10 mouse cellular contexts compared by ENCODE assay signal in the genomic region with DNA sequence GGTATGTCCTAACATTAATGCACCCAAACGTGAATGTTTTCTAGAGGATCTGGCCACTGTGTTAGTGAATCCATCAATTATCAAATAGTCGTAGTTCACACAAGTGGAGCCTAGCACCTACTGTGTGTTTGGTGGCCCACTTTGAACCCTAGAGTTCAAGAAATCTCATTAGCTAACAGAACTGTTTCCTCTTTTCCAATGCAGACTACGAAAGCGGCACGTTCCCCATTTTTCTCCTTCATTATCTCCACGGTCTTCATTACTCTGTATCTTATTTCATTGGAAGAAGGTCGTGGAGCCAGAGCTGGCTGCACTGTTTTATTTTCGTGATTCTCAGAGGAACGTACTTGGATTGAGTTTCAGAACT. TPM values are rescaled to one million over a fixed set of nuclear protein-coding genes. Genes with fewer than 3 reads are reported as not detected.
DNase-seq lines count a peak whose midpoint lies in the region; ATAC-seq lines count a peak whose summit lies in the region.
"Had no signal": no experiment of that assay in that cellular context is flagged by ENCODE, and none has a peak within 500 bp of the region (broad histone marks: within the 10 kb centered on the region; RNA-seq: fewer than 3 reads in every experiment).

No protein-coding gene starts in this region.

- H3K4me3 ChIP-seq in heart, embryonic 16.5 days (ENCODE audit: low read length): peak overlapping the region; percentile 62
- peak overlapping the region; percentile 67; the same call in 1 of the 2 replicates for H3K4me3 ChIP-seq in brown adipose tissue, adult 24 weeks (ENCODE audit: insufficient read depth, low read depth, low read length)
- peak overlapping the region; percentile 64 for H3K4me3 ChIP-seq in hindbrain, embryonic 14.5 days (replicated peaks; ENCODE audit: low read length)
- H3K4me3 ChIP-seq in midbrain, embryonic 12.5 days: peak overlapping the region; percentile 62

- 48% methylated on average over 9 of the region's 9 CpGs for WGBS in heart, embryonic 16.5 days
- WGBS in hindbrain, embryonic 14.5 days: 40% methylated on average over 9 of the region's 9 CpGs
- 36% methylated on average over 9 of the region's 9 CpGs for WGBS in midbrain, embryonic 12.5 days

- no peak for DNase-seq in heart, adult 8-10 months (ENCODE audit: low spot score)
- no peak for DNase-seq in hindbrain, embryonic 14.5 days (ENCODE audit: low spot score)
- DNase-seq in cerebellum, postnatal 4 days (ENCODE audit: low spot score in 2 of 2): no peak
- DNase-seq in urinary bladder, postnatal 4 days (ENCODE audit: low spot score in 2 of 2): no peak
- DNase-seq in lung, postnatal 10 days: no peak
- DNase-seq: cerebellum, adult 8-10 months had no signal

- peaks cover 8% of the 10 kb centered on the region for H3K4me1 ChIP-seq in heart, embryonic 16.5 days (ENCODE audit: control insufficient read depth, insufficient read depth, low read length)
- no peaks in the 10 kb centered on the region for H3K4me1 ChIP-seq in brown adipose tissue, adult 24 weeks (ENCODE audit: control insufficient read depth, insufficient read depth, insufficient read length, low read length)
- H3K4me1 ChIP-seq in hindbrain, embryonic 14.5 days (replicated peaks; ENCODE audit: control insufficient read depth, insufficient read depth, low read length): peaks cover 10% of the 10 kb centered on the region
- H3K4me1 ChIP-seq in midbrain, embryonic 12.5 days: peaks cover 15% of the 10 kb centered on the region

- no peak overlapping the region for H3K27ac ChIP-seq in heart, embryonic 16.5 days (ENCODE audit: low read length)
- no peak overlapping the region for H3K27ac ChIP-seq in brown adipose tissue, adult 24 weeks (replicated peaks; ENCODE audit: low read depth, low read length)
- H3K27ac ChIP-seq in hindbrain, embryonic 14.5 days: 0 out of 2 replicates have a peak overlapping the region, but pooled peaks have one; percentile 73
- H3K27ac ChIP-seq in midbrain, embryonic 12.5 days (replicated peaks): no peak overlapping the region
- H3K27ac ChIP-seq: macrophage had no signal

- no peak for ATAC-seq in heart, embryonic 16.5 days (replicated peaks; ENCODE audit: extremely low read depth, insufficient read depth, low FRiP score)
- no peak for ATAC-seq in hindbrain, embryonic 14.5 days (ENCODE audit: low FRiP score)
- ATAC-seq in midbrain, embryonic 12.5 days (ENCODE audit: low FRiP score, low read depth): 0 out of 2 replicates have a peak, but pooled peaks have one; percentile 7

- no peaks in the 10 kb centered on the region for H3K9me3 ChIP-seq in heart, embryonic 16.5 days (replicated peaks; ENCODE audit: control insufficient read depth, low read length)
- H3K9me3 ChIP-seq in hindbrain, embryonic 14.5 days (ENCODE audit: control insufficient read depth, low read length): no peaks in the 10 kb centered on the region
- no peaks in the 10 kb centered on the region for H3K9me3 ChIP-seq in midbrain, embryonic 12.5 days

- H3K27me3 ChIP-seq in heart, embryonic 16.5 days (ENCODE audit: control insufficient read depth, insufficient read depth, low read length): peaks cover 9% of the 10 kb centered on the region
- no peaks in the 10 kb centered on the region for H3K27me3 ChIP-seq in hindbrain, embryonic 14.5 days (ENCODE audit: control insufficient read depth, insufficient read depth, low read length)
- H3K27me3 ChIP-seq in midbrain, embryonic 12.5 days: peaks cover 38% of the 10 kb centered on the region

- peak overlapping the region; percentile 98 for H3K4me2 ChIP-seq in heart, embryonic 16.5 days (ENCODE audit: low read depth, low read length)
- H3K4me2 ChIP-seq in hindbrain, embryonic 14.5 days (replicated peaks): peak overlapping the region; percentile 92
- peak overlapping the region; percentile 93 for H3K4me2 ChIP-seq in midbrain, embryonic 12.5 days (replicated peaks)

- H3K36me3 ChIP-seq in heart, embryonic 16.5 days (ENCODE audit: control insufficient read depth, insufficient read depth): peaks cover 4% of the 10 kb centered on the region
- H3K36me3 ChIP-seq in hindbrain, embryonic 14.5 days (replicated peaks; ENCODE audit: control insufficient read depth, insufficient read depth): peaks cover 5% of the 10 kb centered on the region
- peaks cover 8% of the 10 kb centered on the region for H3K36me3 ChIP-seq in midbrain, embryonic 12.5 days

- peak overlapping the region; percentile 79 for H3K9ac ChIP-seq in heart, embryonic 16.5 days (ENCODE audit: low read length)
- H3K9ac ChIP-seq in hindbrain, embryonic 14.5 days: peak overlapping the region; percentile 66
- H3K9ac ChIP-seq in midbrain, embryonic 12.5 days (replicated peaks): peak overlapping the region; percentile 54; the same call in 1 of the 2 replicates

RNA-seq across cellular contexts. Expression of a gene that starts 0.8 kb away (rescaled TPM):
- polyA plus RNA-seq in heart, embryonic 16.5 days (2015; fragmentation: Nextera tagmentation; extraction: Ambion mirVana): 2.7 TPM in 2 replicates
- 10 to 100 TPM in 2 of 4 experiments, 1 to 10 TPM in 2; 8.6 to 21.9 (median 10.5) TPM for total RNA-seq in heart, adult 8-10 months (2022)
- 1.1 and 1.5 TPM in 2 replicates for polyA plus RNA-seq in brown adipose tissue, adult 24 weeks (2012; ENCODE audit: insufficient read depth, insufficient read length, missing spikeins)
- 14.2 and 14.3 TPM in 2 replicates for polyA plus RNA-seq in hindbrain, embryonic 14.5 days (2014; fragmentation: Nextera tagmentation; extraction: Ambion mirVana)
- 5.5 and 5.9 TPM in 2 replicates for polyA plus RNA-seq in midbrain, embryonic 12.5 days (2016; fragmentation: Nextera tagmentation; extraction: Ambion mirVana)

RNA-seq across cellular contexts. Expression of a gene that starts 2.9 kb away (rescaled TPM):
- polyA plus RNA-seq in heart, embryonic 16.5 days (2015; fragmentation: Nextera tagmentation; extraction: Ambion mirVana): 0.39 and 1.1 TPM in 2 replicates
- 1 to 10 TPM in 2 of 4 experiments, under 1 TPM in 2; 0.63 to 1.5 (median 0.97) TPM for total RNA-seq in heart, adult 8-10 months (2022)
- 2.4 TPM in 1 of 2 replicates, not detected in the other for polyA plus RNA-seq in brown adipose tissue, adult 24 weeks (2012; ENCODE audit: insufficient read depth, insufficient read length, missing spikeins)
- polyA plus RNA-seq in hindbrain, embryonic 14.5 days (2014; fragmentation: Nextera tagmentation; extraction: Ambion mirVana): not detected in 2 replicates
- not detected in 2 replicates for polyA plus RNA-seq in midbrain, embryonic 12.5 days (2016; fragmentation: Nextera tagmentation; extraction: Ambion mirVana)
- polyA plus RNA-seq: macrophage had no signal

RNA-seq across cellular contexts. Expression of a gene that starts 32.2 kb away (rescaled TPM):
- polyA plus RNA-seq in heart, embryonic 16.5 days (2015; fragmentation: Nextera tagmentation; extraction: Ambion mirVana): 56.9 and 65.2 TPM in 2 replicates
- 10 to 100 TPM; 19.1 to 35.6 (median 22.8) TPM for total RNA-seq in heart, adult 8-10 months (2022)
- polyA plus RNA-seq in brown adipose tissue, adult 24 weeks (2012; ENCODE audit: insufficient read depth, insufficient read length, missing spikeins): 28.3 and 47.4 TPM in 2 replicates
- polyA plus RNA-seq in hindbrain, embryonic 14.5 days (2014; fragmentation: Nextera tagmentation; extraction: Ambion mirVana): 141 and 158 TPM in 2 replicates
- 156 TPM in 2 replicates for polyA plus RNA-seq in midbrain, embryonic 12.5 days (2016; fragmentation: Nextera tagmentation; extraction: Ambion mirVana)

RNA-seq across cellular contexts. Expression of a gene that starts 32.3 kb away (rescaled TPM):
- polyA plus RNA-seq in heart, embryonic 16.5 days (2015; fragmentation: Nextera tagmentation; extraction: Ambion mirVana): 120 and 132 TPM in 2 replicates
- 10 to 100 TPM; 79.7 to 89.3 (median 80.9) TPM for total RNA-seq in heart, adult 8-10 months (2022)
- 68.4 and 96.1 TPM in 2 replicates for polyA plus RNA-seq in brown adipose tissue, adult 24 weeks (2012; ENCODE audit: insufficient read depth, insufficient read length, missing spikeins)
- 148 and 169 TPM in 2 replicates for polyA plus RNA-seq in hindbrain, embryonic 14.5 days (2014; fragmentation: Nextera tagmentation; extraction: Ambion mirVana)
- polyA plus RNA-seq in midbrain, embryonic 12.5 days (2016; fragmentation: Nextera tagmentation; extraction: Ambion mirVana): 175 and 179 TPM in 2 replicates
